Mouse (Mus musculus) hindlimb bud, embryonic 11.5 days (tissue): ENCODE measurements around the gene Ift140.

Experiments used
- DNase-seq: peaks from one replicate; pipeline ENCODE4 v3.0.0-alpha.2; 2012; ENCODE audit warnings: low read depth, low spot score; ENCODE audit errors: extremely low spot score

Ift140 gene

GRCm38 (mm10) chr17:25076906-25077305 is 61.0 kb downstream of the Ift140 start:
- no peak for DNase-seq

- DNase-seq, result no peak
Observed at GRCm38 (mm10) chr17:25077771-25078372, 62.0 kb downstream of the Ift140 start.

GRCm38 (mm10) chr17:25080210-25080609 is 64.3 kb downstream of the Ift140 start:
- DNase-seq, result no peak

- DNase-seq, result no peak
Observed at GRCm38 (mm10) chr17:25080960-25081381, 65.1 kb downstream of the Ift140 start.

GRCm38 (mm10) chr17:25082081-25082847 is 66.4 kb downstream of the Ift140 start:
- DNase-seq, result no peak

GRCm38 (mm10) chr17:25082887-25083286 is 67.0 kb downstream of the Ift140 start:
- no peak for DNase-seq

- DNase-seq, result peak; percentile 94
Observed at GRCm38 (mm10) chr17:25083444-25083931, 67.6 kb downstream of the Ift140 start, which contains the start of gene Tmem204. TSS of gene Tmem204 (minus strand) at chr17:25083591.

GRCm38 (mm10) chr17:25084835-25085385 is 69.0 kb downstream of the Ift140 start:
- no peak for DNase-seq

- DNase-seq, result no peak
Observed at GRCm38 (mm10) chr17:25086724-25087123, 70.8 kb downstream of the Ift140 start.

GRCm38 (mm10) chr17:25089158-25089557 is 73.3 kb downstream of the Ift140 start:
- DNase-seq, result no peak

- no peak for DNase-seq
Observed at GRCm38 (mm10) chr17:25090450-25090849, 74.6 kb downstream of the Ift140 start.

- no peak for DNase-seq
Observed at GRCm38 (mm10) chr17:25096221-25096620, 80.3 kb downstream of the Ift140 start.

- DNase-seq, result no peak
Observed at GRCm38 (mm10) chr17:25100052-25100451, 84.2 kb downstream of the Ift140 start.

- no peak for DNase-seq
Observed at GRCm38 (mm10) chr17:25101338-25101737, 85.5 kb downstream of the Ift140 start.

GRCm38 (mm10) chr17:25107786-25108185 is 91.9 kb downstream of the Ift140 start:
- no peak for DNase-seq

GRCm38 (mm10) chr17:25109578-25109977 is 93.7 kb downstream of the Ift140 start:
- DNase-seq, result no peak

GRCm38 (mm10) chr17:25110590-25110989 is 94.7 kb downstream of the Ift140 start:
- DNase-seq, result no peak

- no peak for DNase-seq
Observed at GRCm38 (mm10) chr17:25111220-25111619, 95.3 kb downstream of the Ift140 start.

- no peak for DNase-seq
Observed at GRCm38 (mm10) chr17:25111739-25112422, 96.0 kb downstream of the Ift140 start.

GRCm38 (mm10) chr17:25112423-25112810 is 96.5 kb downstream of the Ift140 start:
- no peak for DNase-seq

GRCm38 (mm10) chr17:25114908-25115645 is 99.2 kb downstream of the Ift140 start:
- no peak for DNase-seq
